Mouse (Mus musculus) left cerebral cortex, adult 2 months (tissue): ENCODE results near the gene 1600002K03Rik. TPM values are rescaled to one million over a fixed set of nuclear protein-coding genes. Genes with fewer than 3 reads are reported as not detected.
A peak's percentile ranks its signal among the peaks of the same experiment; 100 is the strongest.

ENCODE experiments used
- DNase-seq, 2 experiments: peaks; one replicate each; pipeline ENCODE4 v3.0.0; 2021 to 2022; ENCODE audit warnings: low spot score in 2 of 2, mixed read lengths in 1 of 2; ENCODE audit errors: extremely low spot score in 1 of 2
- H3K27ac ChIP-seq: fragments of 200-600 bp; 2 replicates; pipeline ENCODE4 v1.8.1; 2022
- H3K4me3 ChIP-seq: fragments of 200-600 bp; 2 replicates; pipeline ENCODE4 v1.8.1; 2022
- CTCF ChIP-seq: fragments of 200-600 bp; IDR thresholded peaks from 2 replicates; pipeline ENCODE4 v1.8.1; 2022; ENCODE audit warnings: antibody characterized with exemption, mild to moderate bottlenecking, moderate library complexity
- intact Hi-C: fragments of 180-260 bp; cut with DNase I; formaldehyde crosslinking; loops from one replicate; pipeline ENCODE4 v1.15.1; 2025
- total RNA-seq, 2 experiments: library from RNA; stranded (reverse); gene quantifications; 2 replicates each; pipeline ENCODE4 v1.2.3; 2021

Gene 1600002K03Rik
- total RNA-seq, 2 experiments from 2014 or later, result 6.0 to 8.1 TPM

GRCm38 (mm10) chr10:80157141-80157929, 15.4 kb upstream of the 1600002K03Rik start:
- intact Hi-C loops, result no loop called here
- DNase-seq, result no peak
- H3K4me3 ChIP-seq, result no peak overlapping the region
- peak overlapping the region; percentile 97 for H3K27ac ChIP-seq
- TF ChIP-seq CTCF, result no peak

- intact Hi-C loops, result no loop called here
- peak in 1 of 2 experiments; percentile 54 for DNase-seq
- Histone ChIP-seq H3K4me3 (no peak overlapping the region), H3K27ac (peak overlapping the region; percentile 97)
- TF ChIP-seq CTCF, result no peak
These were observed 14.3 kb upstream of the 1600002K03Rik start for GRCm38 (mm10) chr10:80158307-80158986.

- H3K27ac ChIP-seq, result peak overlapping the region; percentile 97
- DNase-seq, result no peak
- peak overlapping the region; percentile 34 for H3K4me3 ChIP-seq
- intact Hi-C loops, result no loop called here
- no peak for TF ChIP-seq CTCF
These were observed 13.7 kb upstream of the 1600002K03Rik start for GRCm38 (mm10) chr10:80159021-80159560.

GRCm38 (mm10) chr10:80159561-80160454, 12.9 kb upstream of the 1600002K03Rik start:
- Histone ChIP-seq H3K4me3 (peak overlapping the region; percentile 41), H3K27ac (peak overlapping the region; percentile 97)
- peak; percentile 99 for DNase-seq
- intact Hi-C loops, result no loop called here
- no peak for TF ChIP-seq CTCF

GRCm38 (mm10) chr10:80160455-80161371, 12.0 kb upstream of the 1600002K03Rik start:
- H3K4me3 ChIP-seq, result peak overlapping the region; percentile 3
- intact Hi-C loops, result no loop called here
- peak overlapping the region; percentile 97 for H3K27ac ChIP-seq
- DNase-seq, result no peak
- TF ChIP-seq CTCF, result no peak

- no peak for DNase-seq
- H3K27ac ChIP-seq, result peak overlapping the region; percentile 97
- intact Hi-C loops, result no loop called here
- TF ChIP-seq CTCF, result no peak
- H3K4me3 ChIP-seq, result no peak overlapping the region
These were observed 11.1 kb upstream of the 1600002K03Rik start for GRCm38 (mm10) chr10:80161522-80162242.

GRCm38 (mm10) chr10:80162243-80162608, 10.5 kb upstream of the 1600002K03Rik start:
- intact Hi-C loops, result no loop called here
- Histone ChIP-seq H3K27ac (no peak overlapping the region), H3K4me3 (no peak overlapping the region)
- TF ChIP-seq CTCF, result no peak
- no peak for DNase-seq

GRCm38 (mm10) chr10:80162716-80163299, 9.9 kb upstream of the 1600002K03Rik start:
- intact Hi-C loops, result no loop called here
- DNase-seq, result no peak
- TF ChIP-seq CTCF, result no peak
- Histone ChIP-seq H3K27ac (peak overlapping the region; percentile 29; the same call in 1 of the 2 replicates), H3K4me3 (no peak overlapping the region)

GRCm38 (mm10) chr10:80163721-80164120, 9.0 kb upstream of the 1600002K03Rik start:
- TF ChIP-seq CTCF, result no peak
- DNase-seq, result no peak
- peak overlapping the region; percentile 87 for H3K27ac ChIP-seq
- intact Hi-C loops, result no loop called here
- H3K4me3 ChIP-seq, result no peak overlapping the region
